Mouse (Mus musculus) adrenal gland, adult (tissue): ENCODE measurements around the gene Max.

ENCODE experiments used
- DNase-seq, 2 experiments: peaks; one replicate each; pipeline ENCODE4 v3.0.0; 2022 to 2023; ENCODE audit warnings: low spot score in 1 of 2; ENCODE audit not compliant: inconsistent age in 2 of 2

Gene Max

GRCm38 (mm10) chr12:76892910-76893695, 68.9 kb downstream of the Max start:
- no peak for DNase-seq

- no peak for DNase-seq
Measured at GRCm38 (mm10) chr12:76891160-76891559, 70.8 kb downstream of the Max start.

- DNase-seq: no peak
Measured at GRCm38 (mm10) chr12:76889404-76890184, 72.4 kb downstream of the Max start.

- DNase-seq: no peak
Measured at GRCm38 (mm10) chr12:76887941-76888340, 74.1 kb downstream of the Max start.
